Comparison of ENCODE assay signal across 10 mouse cellular contexts in genomic region chr11:42606225-42606624, GRCm38 (mm10).
DNase-seq lines count a peak whose midpoint lies in the region; TF ChIP-seq lines count a peak whose summit lies in the region.
"Had no signal": no experiment of that assay in that cellular context is flagged by ENCODE, and none has a peak within 500 bp of the region (broad histone marks: within the 10 kb centered on the region; RNA-seq: fewer than 3 reads in every experiment).

No protein-coding gene starts in this region.

- no peaks in the 10 kb centered on the region for H3K9me3 ChIP-seq in heart, embryonic 10.5 days
- H3K9me3 ChIP-seq: hindbrain, embryonic 15.5 days; limb, embryonic 13.5 days had no signal

- H3K36me3 ChIP-seq in heart, embryonic 10.5 days: no peaks in the 10 kb centered on the region
- H3K36me3 ChIP-seq: hindbrain, embryonic 15.5 days; limb, embryonic 13.5 days had no signal

- H3K27me3 ChIP-seq in heart, embryonic 10.5 days (ENCODE audit: insufficient read depth, poor library complexity, severe bottlenecking): no peaks in the 10 kb centered on the region
- H3K27me3 ChIP-seq in cerebellum, adult 2 months (ENCODE audit: control insufficient read depth, insufficient read depth, low read length): no peaks in the 10 kb centered on the region
- H3K27me3 ChIP-seq: hindbrain, embryonic 15.5 days; limb, embryonic 13.5 days had no signal

- no peak for TF ChIP-seq CTCF in cerebellum, adult 2 months (IDR thresholded peaks at IDR 0.05; ENCODE audit: borderline replicate concordance, insufficient read depth, low read depth, low read length)

- peak; percentile 2 to 4 for DNase-seq in heart, postnatal 36 days
- no peak for DNase-seq in heart, embryonic 10.5 days (ENCODE audit: low spot score)
- peak; percentile 81 for DNase-seq in Muller cell, postnatal 12 days (ENCODE audit: inconsistent ontology term)
- peak; percentile 74 to 91 for DNase-seq in cerebellum, adult 2 months
- peak; percentile 31 to 40 for DNase-seq in layer of hippocampus, adult 8-10 months (ENCODE audit: low spot score in 2 of 2)
- no peak for DNase-seq in thymus, adult 18-20 months
- DNase-seq in embryo, embryonic 11 days: no peak
- DNase-seq in kidney, postnatal 14 days: no peak

- H3K4me3 ChIP-seq in heart, embryonic 10.5 days: no peak overlapping the region
- no peak overlapping the region for H3K4me3 ChIP-seq in cerebellum, adult 2 months (replicated peaks; ENCODE audit: insufficient read depth, low read depth, low read length)
- H3K4me3 ChIP-seq: hindbrain, embryonic 15.5 days; limb, embryonic 13.5 days had no signal

- no peaks in the 10 kb centered on the region for H3K4me1 ChIP-seq in heart, embryonic 10.5 days
- peaks cover 12% of the 10 kb centered on the region; the same call in 1 of the 2 replicates for H3K4me1 ChIP-seq in cerebellum, adult 2 months (ENCODE audit: control insufficient read depth, insufficient read depth, low read length)
- H3K4me1 ChIP-seq: hindbrain, embryonic 15.5 days; limb, embryonic 13.5 days had no signal

- intact Hi-C loops in heart, postnatal 36 days (cut with DNase I): no loop called here

- no peak overlapping the region for H3K27ac ChIP-seq in heart, embryonic 10.5 days
- H3K27ac ChIP-seq in cerebellum, adult 2 months (ENCODE audit: insufficient read depth, low read length): no peak overlapping the region
- H3K27ac ChIP-seq: hindbrain, embryonic 15.5 days; limb, embryonic 13.5 days had no signal

- TF ChIP-seq POLR2A in cerebellum, adult 2 months (IDR thresholded peaks at IDR 0.05; ENCODE audit: borderline replicate concordance, insufficient read depth, low read length): no peak

- WGBS in heart, embryonic 10.5 days: 78% methylated on average over 1 of the region's 1 CpGs
- 7% methylated on average over 1 of the region's 1 CpGs for WGBS in cerebellum, adult 2 months

Comparison
In these comparisons a context has a peak if more than half of its experiments do, and no peak if none do; other contexts are left out.
1. DNase-seq: peak in heart, postnatal 36 days (2 of 2), Muller cell, postnatal 12 days (single experiment), cerebellum, adult 2 months (2 of 2) and layer of hippocampus, adult 8-10 months (2 of 2); none in heart, embryonic 10.5 days (single experiment), thymus, adult 18-20 months (0 of 2), embryo, embryonic 11 days (single experiment) and kidney, postnatal 14 days (single experiment).